Mouse (Mus musculus) adrenal gland, postnatal 14 days (tissue): ENCODE data around the gene Med20. TPM values are rescaled to one million over a fixed set of nuclear protein-coding genes. Genes with fewer than 3 reads are reported as not detected.

ENCODE experiments used
- total RNA-seq: library from RNA; stranded (reverse); gene quantifications from 2 replicates; pipeline ENCODE4 v1.2.3, GENCODE M21; 2021

Med20 gene
- total RNA-seq, 1 experiment from 2014 or later, result 39.3 TPM

Other genes with a start within 250 kb of the Med20 start
- 45.8 and 49.4 TPM in 2 replicates for gene Mrps10, start 242.7 kb upstream of the Med20 start, total RNA-seq
- gene Guca1b, start 226.2 kb upstream of the Med20 start, total RNA-seq, result 0.79 and 1.0 TPM in 2 replicates
- gene Guca1a, start 211.0 kb upstream of the Med20 start, total RNA-seq, result 1.1 TPM in 2 replicates
- 1.4 and 1.7 TPM in 2 replicates for gene AI661453, start 175.0 kb upstream of the Med20 start, total RNA-seq
- gene 1700001C19Rik, start 174.2 kb upstream of the Med20 start, total RNA-seq, result 0.82 TPM in 1 of 2 replicates, not detected in the other
- gene Taf8, start 109.3 kb upstream of the Med20 start, total RNA-seq, result 22.9 and 23.9 TPM in 2 replicates
- gene Ccnd3, start 106.5 kb upstream of the Med20 start, total RNA-seq, result 228 and 248 TPM in 2 replicates
- gene Bysl, start 90 bp upstream of the Med20 start, total RNA-seq, result 19.7 and 21.6 TPM in 2 replicates
- gene Gm20517, start within 50 bp of the Med20 start, total RNA-seq, result 3.0 and 3.3 TPM in 2 replicates
- 6.8 and 7.8 TPM in 2 replicates for gene Usp49, start 19.1 kb downstream of the Med20 start, total RNA-seq
- gene Tomm6, start 76.8 kb downstream of the Med20 start, total RNA-seq, result 196 and 198 TPM in 2 replicates
- gene Frs3, start 77.4 kb downstream of the Med20 start, total RNA-seq, result 3.8 and 4.8 TPM in 2 replicates
- 0.90 and 1.4 TPM in 2 replicates for gene Gm21981, start 82.9 kb downstream of the Med20 start, total RNA-seq
- gene Prickle4, start 83.2 kb downstream of the Med20 start, total RNA-seq, result 4.5 and 4.8 TPM in 2 replicates
- not detected in 2 replicates for gene Pgc, start 115.3 kb downstream of the Med20 start, total RNA-seq
- gene Tfeb, start 125.4 kb downstream of the Med20 start, total RNA-seq, result 18.9 and 22.3 TPM in 2 replicates
- gene Mdfi, start 223.1 kb downstream of the Med20 start, total RNA-seq, result 3.9 and 4.3 TPM in 2 replicates